Mouse (Mus musculus): ENCODE results near the gene Sh3rf3.
"Not testable (repeated sequence)": the region's sequence is repeated elsewhere in the genome, so short reads cannot be mapped to it uniquely, and the experiment has no call there.

Gene Sh3rf3

DNA sequence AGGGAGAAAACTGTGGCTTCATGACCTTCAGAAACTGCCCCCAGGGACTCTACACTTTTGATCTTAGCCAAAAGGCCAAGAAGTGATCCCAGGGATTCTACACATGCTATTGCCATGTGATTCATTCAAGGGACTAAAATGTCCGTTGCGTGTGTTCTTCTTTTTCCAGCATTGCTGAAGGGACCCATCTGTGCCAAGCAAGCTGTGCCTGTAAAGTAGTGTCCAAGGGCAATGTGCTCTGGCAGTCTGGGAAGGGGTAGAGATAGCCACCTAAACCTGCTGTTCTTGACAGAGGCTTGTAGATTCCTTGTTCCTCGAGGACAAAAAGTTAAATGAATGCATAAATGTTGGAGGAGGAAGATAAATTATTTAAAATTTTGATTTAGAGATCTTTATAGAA lies 178.5 kb downstream of the Sh3rf3 start:
- DNase-seq (ENCODE audit: low spot score): no peak

DNA sequence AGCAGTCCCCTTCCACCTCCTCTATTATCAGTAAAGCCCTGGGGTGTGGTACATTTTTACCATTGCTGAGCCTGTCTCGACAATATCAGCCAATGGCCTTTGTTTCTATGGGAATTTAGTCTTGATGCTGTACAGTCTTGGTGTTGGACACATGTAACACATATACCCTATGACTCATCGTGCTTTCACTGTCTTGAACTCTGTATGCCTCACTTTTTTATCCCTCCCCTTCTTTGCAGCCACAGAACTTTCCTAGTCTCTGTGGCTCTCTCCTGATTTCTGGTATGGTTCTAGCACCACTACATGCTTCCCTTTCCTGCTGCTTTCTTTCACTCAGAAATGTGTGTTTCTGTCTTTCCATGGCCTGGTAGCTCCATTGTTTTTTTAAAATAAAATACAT lies 181.6 kb downstream of the Sh3rf3 start:
- DNase-seq (ENCODE audit: low spot score): no peak

DNA sequence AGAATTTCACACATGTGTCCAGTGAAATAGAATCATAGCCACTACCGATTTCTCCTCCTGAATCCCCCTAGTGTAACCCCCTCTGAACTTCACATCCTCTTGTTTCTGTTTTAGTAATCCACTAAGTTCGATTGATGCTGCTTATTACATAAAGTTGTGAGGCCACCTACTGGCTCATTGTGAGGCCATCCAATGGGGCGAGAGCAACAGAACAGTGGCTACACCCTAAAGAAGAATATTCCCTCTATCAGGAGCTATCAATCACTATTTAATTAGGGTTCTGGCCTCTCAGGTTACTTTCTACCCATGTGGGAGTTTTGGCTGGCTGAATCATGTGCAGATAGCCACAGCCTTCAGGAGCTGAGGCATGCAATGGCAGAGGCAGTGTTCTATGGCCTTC lies 182.0 kb downstream of the Sh3rf3 start:
- no peak for DNase-seq (ENCODE audit: low spot score)

DNA sequence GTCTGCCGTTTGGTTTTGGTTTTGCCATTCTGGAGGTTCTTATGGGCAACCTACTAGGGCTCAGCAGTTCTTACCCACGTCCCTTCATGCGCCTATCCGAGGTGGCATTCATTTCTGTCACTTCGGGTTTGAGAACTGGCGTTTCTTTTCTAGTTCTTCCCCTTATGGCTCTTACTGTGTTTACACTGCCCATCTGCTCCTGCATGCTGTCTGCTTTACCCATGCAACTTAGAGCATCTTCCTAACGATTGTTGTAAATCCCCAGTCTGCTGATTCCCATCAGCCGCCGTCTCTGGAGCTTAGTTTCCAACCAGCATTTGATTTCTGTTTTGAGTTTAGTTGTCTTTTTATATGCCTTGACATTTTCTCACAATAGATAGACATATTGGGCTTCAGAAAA lies 189.2 kb downstream of the Sh3rf3 start:
- DNase-seq (ENCODE audit: low spot score): no peak

DNA sequence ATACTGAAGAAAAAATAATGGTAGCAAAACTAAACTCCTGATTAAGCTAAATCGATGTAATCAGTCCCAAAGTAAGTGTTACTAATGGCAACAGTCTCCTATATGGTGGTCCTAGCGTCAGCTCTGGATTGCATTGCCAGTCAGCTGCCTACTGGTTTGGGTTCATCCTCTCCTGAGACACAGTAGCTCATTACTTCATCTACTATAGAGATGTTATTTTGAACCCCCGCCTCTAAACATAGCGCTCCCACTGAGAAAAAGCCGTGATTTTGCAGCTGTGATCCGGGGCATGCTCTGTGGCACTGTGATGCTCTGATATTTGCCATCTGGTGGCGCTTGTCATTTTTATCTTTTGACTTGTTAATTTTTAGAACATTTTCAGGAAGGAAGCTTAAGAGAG lies 198.3 kb downstream of the Sh3rf3 start:
- no peak for DNase-seq (ENCODE audit: low spot score)

DNA sequence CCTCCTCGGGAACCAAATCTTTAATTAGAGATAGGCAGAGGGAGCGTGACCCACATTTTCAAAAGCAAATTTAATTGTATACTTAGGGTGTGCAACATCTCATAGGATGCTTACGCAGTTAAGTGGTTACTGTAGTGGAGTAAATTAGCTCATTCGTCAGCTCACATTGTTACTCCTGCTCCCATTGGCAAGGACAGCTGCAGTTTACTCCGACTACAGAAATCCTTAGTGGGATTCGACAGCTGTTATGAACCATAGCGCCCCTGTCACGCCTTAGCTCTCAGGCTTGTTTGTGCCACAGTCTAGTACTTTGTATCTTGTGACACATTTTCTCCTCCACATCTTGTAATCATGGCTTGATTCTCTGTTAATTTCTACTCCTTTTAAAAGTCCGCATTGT lies 200.5 kb downstream of the Sh3rf3 start:
- DNase-seq (ENCODE audit: low spot score): no peak

DNA sequence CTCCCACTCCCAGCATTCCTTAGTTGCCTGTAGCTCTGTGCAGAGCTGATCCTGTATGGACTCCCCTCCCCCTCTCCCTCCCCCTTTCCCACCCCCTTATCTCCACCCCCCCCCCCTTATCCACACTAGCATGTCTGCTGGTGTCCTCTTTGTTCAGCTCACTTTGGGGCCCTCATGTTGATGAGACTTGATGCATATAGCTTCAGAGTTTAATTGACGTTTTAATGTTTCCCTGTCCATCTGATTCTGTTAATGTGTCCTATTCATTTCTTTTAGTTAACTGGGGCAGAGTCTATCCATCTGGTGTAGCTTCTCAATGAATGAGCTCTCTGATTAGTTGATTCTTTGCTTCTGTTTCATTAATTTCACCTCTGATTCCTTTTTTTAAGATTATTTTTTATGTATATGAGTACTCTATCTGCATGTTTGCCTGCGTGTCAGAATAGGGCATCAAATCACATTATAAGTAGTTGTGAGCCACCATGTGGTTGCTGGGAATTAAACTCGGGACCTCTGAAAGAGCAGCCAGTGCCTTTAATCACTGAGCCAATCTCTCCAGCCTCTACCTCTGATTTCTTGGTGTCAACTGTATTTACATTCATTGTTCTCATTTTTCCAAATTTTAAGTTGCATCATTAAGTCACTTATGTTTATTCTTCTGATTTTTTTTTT lies 206.3 kb downstream of the Sh3rf3 start:
- DNase-seq (ENCODE audit: low spot score): no peak

DNA sequence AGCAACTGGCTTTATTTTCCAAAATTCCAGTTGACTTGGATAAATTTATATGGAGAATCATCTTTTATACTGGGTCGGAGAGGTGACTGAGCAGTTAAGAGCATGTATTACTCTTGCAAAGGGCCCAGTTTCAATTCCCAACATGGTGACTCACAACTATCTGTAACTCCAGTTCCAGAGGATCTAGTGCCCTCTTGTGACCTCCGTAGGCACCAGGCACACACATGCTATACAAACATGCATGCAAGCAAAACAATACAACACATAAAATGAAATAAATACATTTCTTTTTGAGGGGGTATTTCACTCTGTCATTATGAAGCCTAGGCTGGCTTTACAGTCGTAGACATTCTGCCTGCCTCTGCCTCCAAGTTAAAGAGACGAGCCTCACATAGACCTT lies 237.3 kb downstream of the Sh3rf3 start:
- DNase-seq (ENCODE audit: low spot score): no peak

DNA sequence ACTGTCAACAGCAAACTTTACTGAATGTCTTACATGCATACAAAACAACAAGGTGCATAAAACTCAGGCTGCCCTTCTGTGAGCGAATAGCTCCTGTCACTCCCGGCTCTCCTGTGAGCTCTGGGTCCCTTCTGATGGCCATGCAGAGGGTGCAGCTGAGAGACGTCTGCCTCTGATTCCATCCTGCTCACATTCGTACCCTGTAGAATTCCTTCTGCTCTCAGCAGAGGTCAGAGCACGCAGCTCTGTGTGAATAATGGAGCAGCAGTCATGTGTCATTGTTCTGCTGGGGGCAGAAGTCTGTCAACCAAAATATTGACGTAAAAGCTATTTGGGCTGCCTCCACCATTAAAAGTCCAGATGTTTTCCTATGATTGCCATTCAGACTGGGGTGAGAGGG lies 243.1 kb downstream of the Sh3rf3 start:
- DNase-seq (ENCODE audit: low spot score): no peak

DNA sequence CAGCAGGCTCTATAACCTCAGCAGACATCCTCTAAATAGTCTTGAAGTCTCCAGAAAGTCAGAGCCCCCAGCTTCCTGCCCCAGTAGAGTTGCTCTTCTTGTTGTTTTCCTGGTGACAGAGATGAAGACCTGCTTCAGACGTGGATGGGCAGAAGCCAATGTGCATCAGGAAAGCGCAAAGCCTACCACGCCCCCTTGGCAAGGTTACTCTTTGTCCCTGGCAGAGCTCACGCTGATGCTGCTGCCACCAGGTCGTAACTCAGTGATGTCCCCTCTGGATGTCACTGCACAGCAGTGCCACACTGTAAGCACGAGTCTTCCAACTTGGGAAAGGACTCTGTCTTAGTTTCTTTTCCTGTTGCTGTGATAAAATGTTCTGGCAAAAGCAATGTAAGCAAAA lies 253.6 kb downstream of the Sh3rf3 start:
- no peak for DNase-seq (ENCODE audit: low spot score)

DNA sequence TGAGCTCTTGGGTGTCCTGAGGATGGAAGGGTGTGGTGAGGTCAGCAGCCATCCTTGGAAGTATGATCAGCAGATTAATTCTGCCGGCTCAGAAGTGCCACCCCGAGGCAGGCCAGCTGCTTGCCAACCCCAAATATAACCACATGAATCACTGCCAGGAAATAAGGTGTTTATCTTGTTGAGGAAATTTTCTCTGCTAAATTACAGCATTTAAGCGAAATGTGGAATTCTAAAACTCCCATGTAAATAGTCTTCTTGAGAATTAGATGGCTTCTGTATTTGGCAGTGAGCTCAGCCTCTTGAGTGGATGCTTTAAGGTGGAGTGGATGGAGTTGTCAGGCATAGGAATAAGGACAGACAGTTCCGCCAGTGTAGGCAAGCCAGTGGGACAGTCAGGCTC lies 259.7 kb downstream of the Sh3rf3 start:
- no peak for DNase-seq (ENCODE audit: low spot score)

DNA sequence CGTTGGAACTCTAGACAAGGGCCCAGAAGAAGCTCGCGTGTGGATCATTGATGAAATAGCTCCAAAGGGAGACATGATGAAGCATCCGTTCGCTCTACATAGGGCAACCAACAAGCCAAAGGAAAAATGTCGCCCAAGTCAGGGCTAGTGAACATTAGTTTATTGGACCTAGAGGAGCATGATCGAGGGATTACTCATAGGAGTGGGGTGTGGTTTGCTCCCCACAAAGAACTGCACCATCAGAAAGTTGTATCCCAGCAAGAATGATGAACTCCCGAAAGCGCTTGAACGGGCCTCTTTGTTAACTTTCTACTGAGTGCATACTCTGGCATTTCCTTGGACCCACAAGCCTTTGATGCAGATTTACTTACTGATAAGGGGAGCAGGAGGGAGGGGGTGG lies 263.5 kb downstream of the Sh3rf3 start:
- no peak for DNase-seq (ENCODE audit: low spot score)

DNA sequence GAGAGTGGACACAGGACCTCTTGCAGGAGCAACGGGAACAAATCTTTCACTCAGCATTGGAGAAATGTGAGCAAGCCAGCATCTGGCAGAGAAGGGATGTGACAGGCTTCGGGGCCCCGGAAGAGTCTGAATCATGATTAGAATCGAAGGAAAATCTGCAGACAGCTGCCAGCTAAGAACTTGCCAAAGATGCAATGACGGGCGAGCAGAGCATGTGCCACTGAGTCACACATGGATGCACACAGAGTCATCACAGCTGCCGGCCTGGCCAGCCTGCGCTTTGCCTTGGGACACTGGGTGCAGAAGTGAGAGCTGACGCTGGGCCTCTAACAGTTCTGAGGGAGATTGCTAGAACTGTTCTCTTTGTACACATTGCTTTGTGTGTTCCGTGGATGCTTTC lies 264.8 kb downstream of the Sh3rf3 start:
- no peak for DNase-seq (ENCODE audit: low spot score)

DNA sequence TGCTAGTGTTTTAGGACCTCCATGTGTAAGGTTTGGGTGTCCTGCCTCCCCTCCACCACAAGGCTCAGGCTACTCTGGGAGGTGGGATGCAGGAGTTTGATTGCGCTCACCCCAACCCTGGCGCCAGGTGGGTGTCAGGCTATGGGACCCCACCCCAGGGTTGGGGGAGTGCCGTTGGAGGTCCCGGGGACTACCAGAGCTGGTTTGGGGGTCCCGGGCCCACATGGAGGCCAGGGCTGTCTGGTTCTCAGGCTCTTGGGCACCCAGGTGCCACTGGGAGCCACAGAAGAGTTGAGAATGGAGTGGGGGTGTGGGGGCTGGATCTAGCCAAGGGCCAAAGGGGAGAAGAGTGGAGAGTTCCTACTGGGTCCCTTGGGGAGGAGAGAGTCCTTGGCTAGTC lies 272.4 kb downstream of the Sh3rf3 start:
- DNase-seq (ENCODE audit: low spot score): no peak

DNA sequence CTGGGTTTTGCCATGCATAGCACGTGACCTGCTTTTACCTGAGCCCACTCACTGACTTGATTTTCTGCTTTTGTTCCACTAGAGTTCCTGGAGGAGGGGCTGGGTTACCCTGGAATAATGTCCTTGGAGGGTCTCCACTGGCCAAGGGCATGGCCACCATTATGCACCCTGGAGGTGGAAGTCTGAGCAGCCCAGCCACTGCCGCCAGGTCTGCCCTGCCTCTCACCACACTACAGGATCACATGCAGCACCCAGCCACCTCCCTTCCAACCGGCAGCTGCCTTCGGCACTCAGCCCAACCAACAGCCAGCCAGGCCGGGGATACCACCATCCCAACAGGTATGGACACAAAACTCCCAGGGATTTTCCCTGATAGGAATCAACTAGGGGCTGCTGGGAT lies 273.4 kb downstream of the Sh3rf3 start:
- no peak for DNase-seq (ENCODE audit: low spot score)

DNA sequence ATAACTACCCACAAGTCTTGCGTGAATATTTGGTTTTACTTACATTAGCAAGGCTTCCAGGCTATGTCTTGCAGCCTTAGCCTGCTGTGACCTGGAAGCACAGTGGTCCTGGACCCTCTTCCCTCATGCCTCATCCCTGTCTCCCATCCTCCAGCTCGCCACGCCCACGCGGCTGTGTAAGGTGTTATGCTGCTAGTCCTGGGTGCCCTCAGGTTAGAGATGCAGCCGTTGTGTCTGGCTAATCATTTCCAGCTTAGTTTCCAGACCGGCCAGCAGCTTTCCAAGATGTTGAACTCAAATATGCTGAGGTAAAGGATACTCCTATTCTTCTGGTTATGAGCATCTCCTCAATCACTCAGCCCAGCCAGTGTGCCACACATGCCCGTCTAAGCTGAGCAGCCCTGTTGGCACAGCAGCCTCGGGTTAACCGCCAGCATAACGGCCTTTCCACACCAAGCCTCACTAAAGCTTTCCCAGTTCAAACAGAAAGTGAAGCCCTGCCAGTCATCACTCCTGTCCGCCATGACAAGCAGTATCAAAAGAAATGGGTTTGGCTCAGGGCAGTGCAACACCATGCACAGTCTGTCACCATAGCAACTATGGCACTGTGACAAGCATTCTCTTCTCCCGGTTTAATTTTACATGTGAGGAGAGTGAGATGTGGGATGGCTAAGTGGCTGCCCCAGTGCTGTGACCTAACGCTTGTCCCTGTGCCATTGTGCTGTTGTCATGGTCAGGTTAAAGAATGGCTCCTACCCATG lies 276.9 kb downstream of the Sh3rf3 start:
- no peak for DNase-seq (ENCODE audit: low spot score)

DNA sequence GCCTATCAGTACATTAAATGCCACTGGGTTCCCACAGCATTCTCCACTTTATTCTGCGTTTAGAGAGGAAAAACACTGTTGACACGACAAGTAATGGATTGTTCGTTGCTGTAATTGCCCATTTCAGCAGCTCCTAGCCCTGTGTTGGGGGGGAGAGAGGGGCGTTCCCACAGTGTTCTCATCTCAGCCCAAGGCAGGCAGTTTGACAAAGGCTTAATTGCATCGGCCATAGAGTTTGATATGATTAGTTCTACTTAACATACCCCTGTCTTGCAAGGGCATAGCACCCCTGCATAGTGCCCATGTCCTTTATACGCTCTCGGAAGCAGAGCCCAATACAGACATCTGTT lies 277.4 kb downstream of the Sh3rf3 start:
- DNase-seq (ENCODE audit: low spot score): no peak

DNA sequence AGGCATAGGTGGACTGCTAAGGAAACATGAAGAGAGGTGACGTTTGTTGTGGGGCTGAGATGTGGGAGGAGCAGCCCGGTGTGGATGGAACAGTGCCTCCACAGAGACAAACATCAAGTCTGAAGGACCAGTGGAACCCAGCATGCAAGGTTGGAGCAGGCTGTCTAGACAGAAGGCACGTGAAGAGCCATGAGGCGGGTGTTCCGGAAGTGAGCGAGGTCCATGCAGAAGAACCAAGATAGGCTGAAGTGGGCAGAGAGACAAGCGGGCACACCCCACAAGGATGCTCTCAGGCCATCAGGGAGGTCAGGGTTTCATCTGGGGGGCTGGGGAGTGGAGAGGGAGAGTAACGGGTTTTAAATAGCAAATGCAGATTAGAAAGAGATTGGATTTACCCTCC lies 278.4 kb downstream of the Sh3rf3 start:
- DNase-seq (ENCODE audit: low spot score): no peak

DNA sequence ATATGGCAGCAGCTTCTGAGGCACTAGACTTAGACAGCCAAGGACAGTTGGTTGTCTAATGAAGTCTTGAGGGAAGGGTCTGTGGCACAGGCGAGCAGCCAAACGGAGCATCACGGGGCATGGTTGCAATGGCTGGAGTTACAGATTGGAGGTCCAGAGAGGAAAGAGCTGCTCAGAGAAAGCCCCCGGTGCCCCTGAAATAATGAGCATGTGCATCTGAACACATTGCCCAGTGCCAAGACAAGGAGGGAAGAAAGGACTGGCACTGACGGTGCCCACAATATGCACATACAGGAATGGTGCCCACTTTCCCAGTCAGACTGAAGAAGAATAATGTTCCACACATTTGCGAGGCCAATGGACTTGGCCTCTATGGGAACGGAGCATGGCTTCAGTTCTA lies 278.8 kb downstream of the Sh3rf3 start:
- DNase-seq (ENCODE audit: low spot score): no peak

DNA sequence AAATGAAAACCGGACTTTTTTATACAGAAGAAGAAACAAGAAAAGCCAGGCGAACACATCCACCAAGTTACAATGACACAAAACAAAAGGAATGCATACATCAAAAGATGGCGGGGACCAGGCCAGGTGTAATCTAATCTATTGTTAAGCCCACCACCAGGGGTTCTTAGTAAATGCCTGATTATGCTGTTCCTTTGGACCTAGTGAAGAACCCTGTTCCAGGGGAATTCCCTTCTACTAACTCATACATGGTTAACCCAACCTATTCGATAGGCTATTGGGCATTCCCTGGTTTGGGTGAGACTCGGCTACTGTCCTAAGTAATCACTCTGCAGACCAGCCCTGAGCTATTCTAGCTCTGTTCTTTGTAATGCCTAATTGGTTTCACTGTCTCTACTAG lies 289.9 kb downstream of the Sh3rf3 start:
- DNase-seq (ENCODE audit: low spot score): not testable (repeated sequence)

DNA sequence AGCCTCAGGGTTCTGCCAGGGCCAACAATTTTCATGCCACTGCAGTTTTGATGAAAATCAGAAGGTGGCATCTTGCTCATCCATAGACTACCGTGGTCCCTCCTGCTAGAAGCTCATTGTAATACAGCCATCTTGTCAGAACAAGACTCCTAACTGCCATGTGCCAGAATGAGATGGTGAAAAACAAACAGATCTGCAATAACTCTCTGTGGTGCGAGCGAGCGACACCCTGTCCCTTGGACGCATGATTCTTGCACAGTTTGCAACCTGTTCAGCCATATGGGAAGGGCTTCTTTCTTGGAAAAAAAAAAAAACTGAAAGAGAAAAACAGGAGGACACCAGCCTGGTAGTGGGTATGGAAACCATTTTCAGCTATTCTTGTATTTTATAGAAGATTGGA lies 291.5 kb downstream of the Sh3rf3 start:
- DNase-seq (ENCODE audit: low spot score): no peak

DNA sequence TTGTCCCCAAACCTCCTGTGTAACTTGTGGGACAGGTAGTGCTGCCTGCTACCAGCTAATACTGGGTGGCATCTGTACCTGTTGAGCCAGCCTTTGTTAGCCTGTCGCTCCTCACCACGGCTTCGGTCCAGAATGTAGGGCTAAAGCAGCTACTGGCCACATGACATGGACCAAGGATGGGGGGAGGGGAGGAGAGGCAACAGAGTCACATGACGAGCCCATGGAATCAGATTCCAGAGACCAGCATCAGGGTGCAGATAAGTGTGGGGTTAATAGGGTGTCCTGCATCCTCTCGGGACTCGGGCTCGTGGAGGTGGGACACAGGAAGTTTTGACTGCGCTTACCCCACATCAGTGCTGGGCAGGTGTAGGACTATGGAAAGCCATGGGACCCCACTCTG lies 292.7 kb downstream of the Sh3rf3 start:
- no peak for DNase-seq (ENCODE audit: low spot score)

DNA sequence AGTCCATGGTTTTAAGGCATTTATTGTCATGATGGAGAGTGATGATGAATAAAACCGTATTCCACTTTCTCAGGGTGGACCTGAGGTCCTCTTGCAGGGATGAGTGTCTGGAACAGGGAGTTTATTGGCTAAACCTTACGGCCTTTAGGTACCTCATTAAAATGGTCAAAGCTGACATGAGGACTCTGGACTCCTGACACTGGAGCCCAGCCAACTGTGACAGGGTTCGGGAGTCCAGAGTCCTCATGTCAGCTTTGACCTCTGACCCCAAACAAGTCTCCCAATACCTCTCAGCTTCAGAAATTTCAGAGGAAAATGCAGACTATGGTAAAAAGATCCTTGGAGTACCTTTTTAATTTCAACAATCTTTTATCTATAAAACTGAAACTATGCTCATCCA lies 293.5 kb downstream of the Sh3rf3 start:
- DNase-seq (ENCODE audit: low spot score): no peak

DNA sequence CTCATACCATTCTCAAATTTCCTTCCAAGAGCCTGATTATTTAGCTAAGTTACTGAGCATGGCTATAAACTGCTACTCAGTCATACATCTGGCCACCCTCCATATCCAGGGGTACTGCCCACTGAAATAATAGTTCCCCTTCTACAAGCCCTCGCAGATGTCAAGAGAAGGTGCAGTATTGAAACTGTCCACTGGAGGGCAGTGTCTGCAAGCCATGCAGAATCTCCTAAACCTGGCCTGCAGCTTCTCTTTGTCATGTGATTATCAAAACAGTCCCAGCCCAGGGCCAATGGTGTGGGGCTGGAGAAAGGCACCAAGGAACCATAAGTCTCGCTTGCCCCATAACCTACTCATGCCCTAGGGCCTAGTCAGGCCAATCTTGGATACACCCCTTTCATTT lies 295.9 kb downstream of the Sh3rf3 start:
- DNase-seq (ENCODE audit: low spot score): peak; percentile 76
